Mouse (Mus musculus) intestine, embryonic 15.5 days (tissue): Measurements from ENCODE around the gene Aaas. TPM values are rescaled to one million over a fixed set of nuclear protein-coding genes. Genes with fewer than 3 reads are reported as not detected.
A peak's percentile ranks its signal among the peaks of the same experiment; 100 is the strongest.
"Not testable (repeated sequence)": the region's sequence is repeated elsewhere in the genome, so short reads cannot be mapped to it uniquely, and the experiment has no call there.

Experiments
- ATAC-seq: fragments of 200-750 bp; cut with Nextera tagmentation; 2 replicates; pipeline ENCODE4 v1.8.0; 2017; ENCODE audit warnings: moderate TSS enrichment, moderate library complexity
- H3K27ac ChIP-seq: fragments of 300-500 bp; sonication (generic); 2 replicates; pipeline ENCODE4 v1.5.1; 2015; ENCODE audit warnings: mild to moderate bottlenecking, inconsistent platforms
- H3K27me3 ChIP-seq: fragments of 300-500 bp; sonication (generic); replicated peaks from 2 replicates; pipeline ENCODE4 v1.6.1; 2015; ENCODE audit warnings: inconsistent platforms
- H3K36me3 ChIP-seq: fragments of 300-500 bp; sonication (generic); 2 replicates; pipeline ENCODE4 v1.6.1; 2015; ENCODE audit warnings: inconsistent platforms
- H3K4me1 ChIP-seq: fragments of 300-500 bp; sonication (generic); replicated peaks from 2 replicates; pipeline ENCODE4 v1.6.1; 2015; ENCODE audit warnings: inconsistent platforms
- H3K4me2 ChIP-seq: fragments of 300-500 bp; sonication (generic); replicated peaks from 2 replicates; pipeline ENCODE4 v1.6.1; 2015; ENCODE audit warnings: mild to moderate bottlenecking, inconsistent platforms
- H3K4me3 ChIP-seq: fragments of 300-500 bp; sonication (generic); replicated peaks from 2 replicates; pipeline ENCODE4 v1.5.1; 2015; ENCODE audit warnings: inconsistent platforms
- H3K9ac ChIP-seq: fragments of 300-500 bp; sonication (generic); 2 replicates; pipeline ENCODE4 v1.6.1; 2015; ENCODE audit warnings: inconsistent platforms
- H3K9me3 ChIP-seq: fragments of 300-500 bp; sonication (generic); 2 replicates; pipeline ENCODE4 v1.6.1; 2016; ENCODE audit warnings: inconsistent platforms
- WGBS: fragments of 180-500 bp; shearing (Covaris S2); methylation state at CpG from one replicate; pipeline ENCODE4 v1.1.7; 2015; 5-methylcytosine and 5-hydroxymethylcytosine counted together
- polyA plus RNA-seq: library from polyadenylated mRNA; unstranded; fragments of >200 nt; fragmentation: Nextera tagmentation; extraction: Ambion mirVana; gene quantifications from 2 replicates; pipeline ENCODE4 v1.2.1, GENCODE M21; 2015

Gene Aaas
- polyA plus RNA-seq, 1 experiment from 2014 or later = 62.7 TPM

- ATAC-seq = peak; percentile 57
- peak overlapping the region; percentile 53 for H3K4me3 ChIP-seq
- H3K27me3 ChIP-seq = peaks cover 37% of the 10 kb centered on the region
- H3K9me3 ChIP-seq = no peaks in the 10 kb centered on the region
- peak overlapping the region; percentile 99 for H3K4me2 ChIP-seq
- H3K4me1 ChIP-seq = peaks cover 25% of the 10 kb centered on the region
- peak overlapping the region; percentile 66 for H3K9ac ChIP-seq
- H3K36me3 ChIP-seq = no peaks in the 10 kb centered on the region
- peak overlapping the region; percentile 71 for H3K27ac ChIP-seq
- WGBS = under 1% methylated on average over 49 of the region's 49 CpGs
These were observed 4.7 kb upstream of the Aaas start for GRCm38 (mm10) chr15:102355134-102355870.

- peaks cover 31% of the 10 kb centered on the region for H3K4me1 ChIP-seq
- no peak overlapping the region for H3K4me3 ChIP-seq
- H3K9ac ChIP-seq = no peak overlapping the region
- H3K36me3 ChIP-seq = no peaks in the 10 kb centered on the region
- 83% methylated on average over 2 of the region's 2 CpGs for WGBS
- no peak for ATAC-seq
- H3K4me2 ChIP-seq = no peak overlapping the region
- H3K27me3 ChIP-seq = peaks cover 36% of the 10 kb centered on the region
- no peak overlapping the region for H3K27ac ChIP-seq
- H3K9me3 ChIP-seq = no peaks in the 10 kb centered on the region
These were observed 3.4 kb upstream of the Aaas start for GRCm38 (mm10) chr15:102353986-102354385.

GRCm38 (mm10) chr15:102352177-102352576, 1.6 kb upstream of the Aaas start:
- ATAC-seq = no peak
- Histone ChIP-seq H3K27ac (no peak overlapping the region), H3K27me3 (peaks cover 18% of the 10 kb centered on the region), H3K4me3 (no peak overlapping the region), H3K9me3 (no peaks in the 10 kb centered on the region), H3K4me2 (no peak overlapping the region), H3K9ac (no peak overlapping the region), H3K36me3 (no peaks in the 10 kb centered on the region), H3K4me1 (peaks cover 21% of the 10 kb centered on the region)
- 59% methylated on average over 2 of the region's 2 CpGs for WGBS

GRCm38 (mm10) chr15:102350942-102351291, 346 bp upstream of the Aaas start:
- ATAC-seq = peak; percentile 39

GRCm38 (mm10) chr15:102346444-102346843, 4.1 kb downstream of the Aaas start:
- Histone ChIP-seq H3K27me3 (no peaks in the 10 kb centered on the region), H3K9ac (no peak overlapping the region), H3K4me3 (no peak overlapping the region), H3K36me3 (peaks cover 6% of the 10 kb centered on the region), H3K4me2 (no peak overlapping the region), H3K4me1 (peaks cover 9% of the 10 kb centered on the region), H3K9me3 (no peaks in the 10 kb centered on the region), H3K27ac (no peak overlapping the region)
- WGBS = 65% methylated on average over 4 of the region's 4 CpGs
- no peak for ATAC-seq

More at GRCm38 (mm10) chr15:102350942-102351291, 346 bp upstream of the Aaas start:
- Histone ChIP-seq H3K4me2 (peak overlapping the region; percentile 79), H3K27ac (no peak overlapping the region), H3K4me1 (peaks cover 17% of the 10 kb centered on the region), H3K36me3 (no peaks in the 10 kb centered on the region; the same call in none of the 2 replicates), H3K27me3 (peaks cover 5% of the 10 kb centered on the region; the same call in 1 of the 2 replicates), H3K9me3 (no peaks in the 10 kb centered on the region), H3K9ac (peak overlapping the region; percentile 18; the same call in 1 of the 2 replicates), H3K4me3 (peak overlapping the region; percentile 58)
- WGBS = 9% methylated on average over 11 of the region's 11 CpGs

- WGBS = 97% methylated on average over 3 of the region's 3 CpGs
- Histone ChIP-seq H3K9me3 (no peaks in the 10 kb centered on the region), H3K27ac (no peak overlapping the region), H3K27me3 (no peaks in the 10 kb centered on the region), H3K4me3 (no peak overlapping the region), H3K4me1 (no peaks in the 10 kb centered on the region), H3K4me2 (no peak overlapping the region), H3K9ac (no peak overlapping the region), H3K36me3 (peaks cover 9% of the 10 kb centered on the region)
- ATAC-seq = no peak
These were observed 6.1 kb downstream of the Aaas start for GRCm38 (mm10) chr15:102344490-102344889.

- 18% methylated on average over 1 of the region's 1 CpGs for WGBS
- H3K36me3 ChIP-seq = peaks cover 34% of the 10 kb centered on the region
These were observed 9.0 kb downstream of the Aaas start for GRCm38 (mm10) chr15:102341580-102341979.

GRCm38 (mm10) chr15:102339612-102340011, 11.0 kb downstream of the Aaas start:
- WGBS = 53% methylated on average over 5 of the region's 5 CpGs
- H3K27me3 ChIP-seq = no peaks in the 10 kb centered on the region
- no peak overlapping the region for H3K27ac ChIP-seq
- no peak overlapping the region for H3K9ac ChIP-seq
- no peak for ATAC-seq
- no peak overlapping the region for H3K4me3 ChIP-seq
- no peak overlapping the region for H3K4me2 ChIP-seq
- no peaks in the 10 kb centered on the region for H3K9me3 ChIP-seq
- H3K4me1 ChIP-seq = no peaks in the 10 kb centered on the region
- peaks cover 43% of the 10 kb centered on the region for H3K36me3 ChIP-seq

More at GRCm38 (mm10) chr15:102341580-102341979, 9.0 kb downstream of the Aaas start:
- Histone ChIP-seq H3K27ac (no peak overlapping the region), H3K27me3 (no peaks in the 10 kb centered on the region), H3K9me3 (no peaks in the 10 kb centered on the region), H3K4me2 (no peak overlapping the region), H3K9ac (no peak overlapping the region), H3K4me1 (no peaks in the 10 kb centered on the region), H3K4me3 (no peak overlapping the region)
- no peak for ATAC-seq

GRCm38 (mm10) chr15:102336946-102337345, 13.6 kb downstream of the Aaas start:
- peaks cover 43% of the 10 kb centered on the region for H3K36me3 ChIP-seq
- no peaks in the 10 kb centered on the region for H3K27me3 ChIP-seq
- H3K9ac ChIP-seq = no peak overlapping the region
- no peak overlapping the region for H3K27ac ChIP-seq
- H3K4me1 ChIP-seq = peaks cover 12% of the 10 kb centered on the region
- 79% methylated on average over 4 of the region's 4 CpGs for WGBS
- ATAC-seq = no peak
- no peak overlapping the region for H3K4me2 ChIP-seq
- H3K4me3 ChIP-seq = no peak overlapping the region
- H3K9me3 ChIP-seq = no peaks in the 10 kb centered on the region

GRCm38 (mm10) chr15:102335925-102336324, 14.6 kb downstream of the Aaas start:
- not testable (repeated sequence) for H3K4me2 ChIP-seq, H3K9ac ChIP-seq, H3K9me3 ChIP-seq, H3K27ac ChIP-seq, H3K4me3 ChIP-seq, ATAC-seq, H3K27me3 ChIP-seq
- peaks cover 15% of the 10 kb centered on the region for H3K4me1 ChIP-seq
- H3K36me3 ChIP-seq = peaks cover 43% of the 10 kb centered on the region
- WGBS = 93% methylated on average over 5 of the region's 5 CpGs

GRCm38 (mm10) chr15:102335254-102335653, 15.3 kb downstream of the Aaas start:
- Histone ChIP-seq H3K9ac (no peak overlapping the region), H3K27me3 (no peaks in the 10 kb centered on the region), H3K4me3 (no peak overlapping the region), H3K27ac (no peak overlapping the region), H3K9me3 (no peaks in the 10 kb centered on the region), H3K36me3 (peaks cover 45% of the 10 kb centered on the region), H3K4me2 (no peak overlapping the region), H3K4me1 (peaks cover 15% of the 10 kb centered on the region)
- 83% methylated on average over 8 of the region's 8 CpGs for WGBS
- ATAC-seq = no peak

- under 1% methylated on average over 30 of the region's 30 CpGs for WGBS
- Histone ChIP-seq H3K27me3 (no peaks in the 10 kb centered on the region), H3K9me3 (no peaks in the 10 kb centered on the region), H3K4me2 (peak within 1 kb of the TSS; percentile 77), H3K36me3 (peaks cover 25% of the 10 kb centered on the region), H3K27ac (peak within 1 kb of the TSS; percentile 85), H3K4me1 (peaks cover 20% of the 10 kb centered on the region), H3K4me3 (peak within 1 kb of the TSS; percentile 72), H3K9ac (peak within 1 kb of the TSS; percentile 64)
- peak; percentile 97 for ATAC-seq
These were observed 19.0 kb downstream of the Aaas start, which contains the start of gene Myg1 for GRCm38 (mm10) chr15:102331610-102332015. Myg1 (plus strand) TSS chr15:102331709.

- no peak for ATAC-seq
- 60% methylated on average over 8 of the region's 8 CpGs for WGBS
- H3K4me3 ChIP-seq = peak overlapping the region; percentile 79
- peak overlapping the region; percentile 60 for H3K4me2 ChIP-seq
- H3K9me3 ChIP-seq = no peaks in the 10 kb centered on the region
- H3K36me3 ChIP-seq = peaks cover 28% of the 10 kb centered on the region
- H3K9ac ChIP-seq = peak overlapping the region; percentile 73
- H3K4me1 ChIP-seq = peaks cover 7% of the 10 kb centered on the region; the same call in 1 of the 2 replicates
- no peak overlapping the region for H3K27ac ChIP-seq
- no peaks in the 10 kb centered on the region for H3K27me3 ChIP-seq
These were observed 23.7 kb downstream of the Aaas start for GRCm38 (mm10) chr15:102326892-102327291.
